Mouse (Mus musculus) left cerebral cortex, adult 9 months (tissue): ENCODE results near the gene Gm20850.
"Not testable (repeated sequence)": the region's sequence is repeated elsewhere in the genome, so short reads cannot be mapped to it uniquely, and the experiment has no call there.

Source experiments
- DNase-seq, 2 experiments: peaks; one replicate each; pipeline ENCODE4 v3.0.0; 2022; ENCODE audit warnings: low spot score in 2 of 2

The Gm20850 gene

GRCm38 (mm10) chrY:75715022-75715421, at the start of gene Gm20850:
TSS of gene Gm20850 (plus strand) at chrY:75715322.
- DNase-seq, result not testable (repeated sequence)
